Mouse (Mus musculus): ENCODE measurements around the gene Ddx3x.
"Not testable (repeated sequence)": the region's sequence is repeated elsewhere in the genome, so short reads cannot be mapped to it uniquely, and the experiment has no call there.

Ddx3x gene

GRCm38 (mm10) chrX:13281329-13282088, 739 bp downstream of the Ddx3x start:
- peak; percentile 74 for DNase-seq (ENCODE audit: low read depth, low spot score)

- peak; percentile 46 for DNase-seq (ENCODE audit: low read depth, low spot score)
Measured at GRCm38 (mm10) chrX:13282089-13282850, 1.5 kb downstream of the Ddx3x start.

- no peak for DNase-seq (ENCODE audit: low read depth, low spot score)
Measured at GRCm38 (mm10) chrX:13285772-13286171, 5.0 kb downstream of the Ddx3x start.

GRCm38 (mm10) chrX:13294505-13295228, 13.9 kb downstream of the Ddx3x start:
- DNase-seq (ENCODE audit: low read depth, low spot score), result peak; percentile 55

DNA sequence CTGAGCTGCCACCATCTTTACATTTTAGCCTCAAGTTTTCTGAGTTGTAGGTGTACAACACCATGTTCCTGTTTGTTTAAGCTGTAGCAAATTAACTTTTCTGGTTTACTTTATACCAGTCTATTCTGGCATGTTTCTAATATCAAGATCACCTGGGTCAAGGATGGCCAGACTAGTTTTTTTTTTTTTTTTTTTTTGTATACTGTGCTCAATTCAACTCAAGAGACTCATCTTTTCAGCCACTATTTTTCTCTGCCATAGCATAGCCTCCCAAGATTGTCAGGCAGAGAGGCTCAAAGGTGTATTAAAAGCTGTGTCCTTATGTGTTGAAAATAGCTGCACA, 14.4 kb downstream of the Ddx3x start:
- no peak for DNase-seq (ENCODE audit: low read depth, low spot score)

DNA sequence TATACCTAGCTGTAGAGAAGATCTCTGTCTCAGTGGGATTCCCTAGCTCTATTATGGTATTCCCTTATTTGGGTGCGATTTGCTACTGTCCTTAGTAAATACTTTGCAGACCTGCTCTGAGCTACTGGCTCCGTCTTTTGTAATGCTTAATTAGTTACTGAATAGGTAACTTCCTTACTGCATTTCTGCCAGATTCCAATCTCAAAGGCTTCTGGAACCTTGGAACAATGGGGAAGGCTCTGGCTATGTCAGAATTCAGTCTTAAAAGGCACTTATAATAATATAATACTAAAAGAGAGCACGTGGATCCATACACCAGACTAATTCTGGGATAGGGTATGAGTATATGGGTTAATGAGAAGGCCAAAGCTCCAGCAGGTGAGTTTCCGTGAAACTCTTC, 15.5 kb downstream of the Ddx3x start:
- DNase-seq (ENCODE audit: low read depth, low spot score), result not testable (repeated sequence)

- no peak for DNase-seq (ENCODE audit: low read depth, low spot score)
Measured at GRCm38 (mm10) chrX:13306190-13306589, 25.4 kb downstream of the Ddx3x start.

GRCm38 (mm10) chrX:13311396-13311795, 30.6 kb downstream of the Ddx3x start:
- no peak for DNase-seq (ENCODE audit: low read depth, low spot score)

GRCm38 (mm10) chrX:13329611-13330010, 48.8 kb downstream of the Ddx3x start:
- DNase-seq (ENCODE audit: low read depth, low spot score), result no peak

All from 3T3-L1 (cell line).